Mouse (Mus musculus): ENCODE measurements around the gene Cript. TPM values are rescaled to one million over a fixed set of nuclear protein-coding genes. Genes with fewer than 3 reads are reported as not detected.

The Cript gene
- polyA plus RNA-seq, 1 experiment from 2014 or later: 64.4 TPM

DNA sequence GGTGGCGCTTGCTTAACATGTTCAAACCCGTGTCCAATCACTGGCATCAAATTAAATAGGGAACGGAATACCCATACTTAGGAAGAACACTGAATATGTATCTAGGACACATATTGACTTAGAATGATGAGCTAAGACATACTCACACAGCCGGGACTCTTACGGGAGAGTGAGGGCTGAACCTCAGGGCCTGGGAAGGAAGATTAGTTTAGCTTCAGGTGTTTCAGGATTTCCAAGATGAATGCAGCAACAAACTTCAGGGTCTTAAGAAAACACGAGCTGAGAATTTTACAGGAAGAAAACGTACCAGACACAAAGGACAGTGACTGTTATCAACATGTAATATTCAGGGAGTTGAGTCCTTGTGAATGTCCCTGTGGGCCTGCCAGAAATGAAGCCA is 55.4 kb downstream of the Cript start:
- Histone ChIP-seq H3K9me3 (ENCODE audit: low read length) (no peaks in the 10 kb centered on the region), H3K4me2 (ENCODE audit: low read depth, low read length) (no peak overlapping the region), H3K27me3 (ENCODE audit: insufficient read depth, low read length) (no peaks in the 10 kb centered on the region), H3K4me3 (ENCODE audit: low read depth, low read length) (no peak overlapping the region), H3K36me3 (replicated peaks; ENCODE audit: insufficient read depth, low read length) (no peaks in the 10 kb centered on the region), H3K9ac (replicated peaks) (no peak overlapping the region), H3K4me1 (ENCODE audit: insufficient read depth) (no peaks in the 10 kb centered on the region), H3K27ac (ENCODE audit: low read depth) (no peak overlapping the region)
- 83% methylated on average over 7 of the region's 7 CpGs for WGBS (ENCODE audit: insufficient replicate concordance)
- ATAC-seq (no peak), DNase-seq (no peak)
- TF ChIP-seq CTCF (IDR thresholded peaks at IDR 0.05; ENCODE audit: low read depth) (no peak), EP300 (IDR thresholded peaks at IDR 0.05; ENCODE audit: low read depth) (no peak)

DNA sequence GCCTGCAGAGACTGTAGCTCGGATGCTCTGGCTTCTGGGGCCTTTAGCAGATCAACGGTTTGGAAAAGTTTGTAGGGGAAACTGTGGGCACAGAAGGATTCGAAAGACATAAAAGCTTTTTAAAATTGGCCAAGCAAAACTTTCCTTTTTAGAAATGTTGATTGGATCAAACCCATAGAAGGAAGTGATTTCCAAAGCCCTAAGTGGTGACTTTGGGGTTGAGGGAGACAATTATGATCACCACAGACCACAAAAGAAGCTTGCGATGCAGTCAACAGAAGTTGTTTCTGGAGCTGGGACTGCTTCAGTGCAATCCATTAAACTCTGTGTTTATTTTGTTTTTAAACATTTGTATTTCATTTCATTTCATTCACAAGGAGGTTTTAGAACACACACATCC is 57.2 kb downstream of the Cript start:
- H3K27me3 ChIP-seq (ENCODE audit: insufficient read depth, low read length): no peaks in the 10 kb centered on the region
- WGBS (ENCODE audit: insufficient replicate concordance): 75% methylated on average over 4 of the region's 4 CpGs
- no peak overlapping the region for H3K4me2 ChIP-seq (ENCODE audit: low read depth, low read length)
- no peaks in the 10 kb centered on the region for H3K9me3 ChIP-seq (ENCODE audit: low read length)
- no peak for TF ChIP-seq CTCF (IDR thresholded peaks at IDR 0.05; ENCODE audit: low read depth)
- TF ChIP-seq EP300 (IDR thresholded peaks at IDR 0.05; ENCODE audit: low read depth): no peak
- ATAC-seq: no peak
- no peak overlapping the region for H3K27ac ChIP-seq (ENCODE audit: low read depth)
- no peak for DNase-seq
- H3K36me3 ChIP-seq (replicated peaks; ENCODE audit: insufficient read depth, low read length): no peaks in the 10 kb centered on the region
- H3K4me1 ChIP-seq (ENCODE audit: insufficient read depth): no peaks in the 10 kb centered on the region
- no peak overlapping the region for H3K9ac ChIP-seq (replicated peaks)
- no peak overlapping the region for H3K4me3 ChIP-seq (ENCODE audit: low read depth, low read length)

DNA sequence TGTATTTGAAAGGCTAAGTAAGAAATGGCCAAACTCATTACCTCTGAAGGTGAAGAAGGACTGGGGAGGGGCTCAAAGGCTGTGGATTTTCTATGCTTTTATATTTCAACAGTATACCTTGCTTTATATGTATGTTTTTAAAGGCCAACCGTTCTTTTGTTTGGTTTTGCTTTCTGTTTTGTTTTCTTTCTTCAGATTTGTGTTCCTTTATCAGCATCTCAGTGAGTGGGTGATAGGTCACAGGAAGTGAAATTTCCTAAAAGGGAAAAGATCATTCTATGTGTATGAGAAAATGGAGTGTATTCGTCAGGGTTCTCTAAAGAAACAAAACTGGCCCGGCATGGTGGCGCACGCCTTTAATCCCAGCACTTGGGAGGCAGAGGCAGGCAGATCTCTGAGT is 58.3 kb downstream of the Cript start:
- no peaks in the 10 kb centered on the region for H3K27me3 ChIP-seq (ENCODE audit: insufficient read depth, low read length)
- no peak for ATAC-seq
- no peak overlapping the region for H3K27ac ChIP-seq (ENCODE audit: low read depth)
- H3K4me2 ChIP-seq (ENCODE audit: low read depth, low read length): no peak overlapping the region
- TF ChIP-seq CTCF (IDR thresholded peaks at IDR 0.05; ENCODE audit: low read depth) (no peak), EP300 (IDR thresholded peaks at IDR 0.05; ENCODE audit: low read depth) (no peak)
- H3K4me3 ChIP-seq (ENCODE audit: low read depth, low read length): no peak overlapping the region
- no peak for DNase-seq
- no peaks in the 10 kb centered on the region for H3K9me3 ChIP-seq (ENCODE audit: low read length)
- 66% methylated on average over 5 of the region's 5 CpGs for WGBS (ENCODE audit: insufficient replicate concordance)
- no peak overlapping the region for H3K9ac ChIP-seq (replicated peaks)
- no peaks in the 10 kb centered on the region for H3K36me3 ChIP-seq (replicated peaks; ENCODE audit: insufficient read depth, low read length)
- H3K4me1 ChIP-seq (ENCODE audit: insufficient read depth): no peaks in the 10 kb centered on the region

Other genes with a start within 250 kb of the Cript start
- not detected in 2 replicates for gene Tmem247, start 108.2 kb upstream of the Cript start, polyA plus RNA-seq (2015; fragmentation: Nextera tagmentation; extraction: Ambion mirVana)
- gene Atp6v1e2, start 77.7 kb upstream of the Cript start, polyA plus RNA-seq (2015; fragmentation: Nextera tagmentation; extraction: Ambion mirVana): not detected in 2 replicates
- 1.5 and 1.6 TPM in 2 replicates for gene Rhoq, start 62.5 kb upstream of the Cript start, polyA plus RNA-seq (2015; fragmentation: Nextera tagmentation; extraction: Ambion mirVana)
- gene Pigf, start 144 bp upstream of the Cript start, polyA plus RNA-seq (2015; fragmentation: Nextera tagmentation; extraction: Ambion mirVana): 13.2 and 14.8 TPM in 2 replicates
- gene Socs5, start 82.1 kb downstream of the Cript start, polyA plus RNA-seq (2015; fragmentation: Nextera tagmentation; extraction: Ambion mirVana): 1.4 and 1.7 TPM in 2 replicates
- 139 and 148 TPM in 2 replicates for gene Mcfd2, start 240.4 kb downstream of the Cript start, polyA plus RNA-seq (2015; fragmentation: Nextera tagmentation; extraction: Ambion mirVana)

Measured in liver, postnatal 0 days (tissue).